Comparison of ENCODE assay signal across 9 mouse cellular contexts in the genomic region with DNA sequence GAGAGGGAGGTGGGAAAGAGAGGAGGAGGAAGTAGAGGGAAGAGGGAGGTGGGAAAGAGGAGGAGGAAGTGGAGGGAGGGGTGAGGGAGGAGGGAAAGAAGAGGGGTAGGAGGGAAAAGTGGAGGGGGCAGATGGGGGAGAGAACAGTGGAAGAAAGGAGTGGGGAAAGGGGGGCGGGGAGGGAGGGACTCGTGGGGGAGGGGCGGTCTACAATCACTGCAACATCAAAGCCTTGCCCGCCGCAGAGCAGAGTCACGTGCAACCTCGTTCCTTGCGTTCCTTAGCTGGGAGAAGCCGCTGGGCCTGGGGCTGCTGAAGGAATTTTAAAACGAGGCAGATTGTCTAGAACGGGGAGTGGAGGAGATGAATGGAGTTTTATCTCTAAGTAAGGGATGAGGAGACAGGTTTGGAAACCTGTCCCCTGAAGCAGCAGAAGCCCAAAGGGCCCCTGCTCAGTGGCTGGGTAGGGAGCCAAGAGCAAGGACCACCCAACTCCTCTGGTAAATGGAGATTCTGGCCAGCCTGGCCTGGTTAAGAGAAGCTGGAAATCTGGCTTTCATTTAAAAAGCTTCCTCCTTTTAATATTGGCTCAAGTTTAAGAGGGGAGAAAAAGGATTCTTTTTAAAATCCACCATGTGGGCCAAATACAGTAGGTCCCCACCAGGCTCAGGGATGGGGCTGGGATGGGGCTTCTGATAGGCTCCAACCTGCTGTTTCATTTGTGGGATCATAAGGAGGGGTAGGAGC.
A peak's percentile ranks its signal among the peaks of the same experiment; 100 is the strongest.
DNase-seq lines count a peak whose midpoint lies in the region; ATAC-seq and TF ChIP-seq lines count a peak whose summit lies in the region.
"Had no signal": no experiment of that assay in that cellular context is flagged by ENCODE, and none has a peak within 500 bp of the region (broad histone marks: within the 10 kb centered on the region; RNA-seq: fewer than 3 reads in every experiment).

No protein-coding gene starts in this region.

- peak; percentile 46 for DNase-seq in liver
- no peak for DNase-seq in liver, postnatal 0 days
- peak; percentile 71 for DNase-seq in embryo, embryonic 9.5 days (ENCODE audit: extremely low spot score)
- peak; percentile 65 for DNase-seq in neural tube, embryonic 11.5 days (ENCODE audit: low spot score)
- no peak for DNase-seq in urinary bladder, adult 18-20 months (ENCODE audit: low spot score in 2 of 2)
- DNase-seq in left cerebral cortex, adult 9 months (ENCODE audit: low spot score in 2 of 2) = no peak

- ATAC-seq in liver, postnatal 0 days = no peak
- no peak for ATAC-seq in hindbrain, embryonic 15.5 days (ENCODE audit: low FRiP score, low read depth)
- no peak for ATAC-seq in neural tube, embryonic 11.5 days (ENCODE audit: insufficient read depth, low FRiP score, low TSS enrichment)
- ATAC-seq in megakaryocyte progenitor cell, adult 5-6 weeks (replicated peaks; ENCODE audit: poor library complexity) = no peak
- ATAC-seq: Patski had no signal

- H3K9ac ChIP-seq in liver, postnatal 0 days (replicated peaks) = no peak overlapping the region
- H3K9ac ChIP-seq in hindbrain, embryonic 15.5 days = peak overlapping the region; percentile 12; the same call in 1 of the 2 replicates
- H3K9ac ChIP-seq in neural tube, embryonic 11.5 days (ENCODE audit: low read length) = no peak overlapping the region

- no peak overlapping the region for H3K27ac ChIP-seq in liver, postnatal 0 days (ENCODE audit: low read depth)
- peak overlapping the region; percentile 77 for H3K27ac ChIP-seq in hindbrain, embryonic 15.5 days (replicated peaks)
- H3K27ac ChIP-seq in neural tube, embryonic 11.5 days (ENCODE audit: low read depth, low read length) = no peak overlapping the region

- no peak for TF ChIP-seq EP300 in liver, postnatal 0 days (IDR thresholded peaks at IDR 0.05; ENCODE audit: low read depth)

- TF ChIP-seq CTCF in liver, postnatal 0 days (IDR thresholded peaks at IDR 0.05; ENCODE audit: low read depth) = no peak

- no peak overlapping the region for H3K4me2 ChIP-seq in liver, postnatal 0 days (ENCODE audit: low read depth, low read length)
- H3K4me2 ChIP-seq in hindbrain, embryonic 15.5 days = peak overlapping the region; percentile 36
- no peak overlapping the region for H3K4me2 ChIP-seq in neural tube, embryonic 11.5 days (ENCODE audit: low read depth)

- H3K4me1 ChIP-seq in liver, postnatal 0 days (ENCODE audit: insufficient read depth) = peaks cover 12% of the 10 kb centered on the region
- peaks cover 95% of the 10 kb centered on the region for H3K4me1 ChIP-seq in hindbrain, embryonic 15.5 days (replicated peaks)
- peaks cover 58% of the 10 kb centered on the region for H3K4me1 ChIP-seq in neural tube, embryonic 11.5 days (ENCODE audit: control insufficient read depth, insufficient read depth, low read length)

- H3K36me3 ChIP-seq in liver, postnatal 0 days (replicated peaks; ENCODE audit: insufficient read depth, low read length) = no peaks in the 10 kb centered on the region
- no peaks in the 10 kb centered on the region for H3K36me3 ChIP-seq in hindbrain, embryonic 15.5 days
- H3K36me3 ChIP-seq in neural tube, embryonic 11.5 days (ENCODE audit: control insufficient read depth, insufficient read depth, low read length) = no peaks in the 10 kb centered on the region

- peaks cover 32% of the 10 kb centered on the region for H3K27me3 ChIP-seq in liver, postnatal 0 days (ENCODE audit: insufficient read depth, low read length)
- H3K27me3 ChIP-seq in hindbrain, embryonic 15.5 days = no peaks in the 10 kb centered on the region
- H3K27me3 ChIP-seq in neural tube, embryonic 11.5 days (ENCODE audit: control insufficient read depth, insufficient read depth, low read length) = 0 out of 2 replicates have a peak, but pooled peaks cover 9% of the 10 kb centered on the region

- H3K4me3 ChIP-seq in liver, postnatal 0 days (ENCODE audit: low read depth, low read length) = no peak overlapping the region
- no peak overlapping the region for H3K4me3 ChIP-seq in hindbrain, embryonic 15.5 days
- H3K4me3 ChIP-seq in neural tube, embryonic 11.5 days (ENCODE audit: low read depth, low read length) = no peak overlapping the region

- no peaks in the 10 kb centered on the region for H3K9me3 ChIP-seq in liver, postnatal 0 days (ENCODE audit: low read length)
- H3K9me3 ChIP-seq in hindbrain, embryonic 15.5 days = no peaks in the 10 kb centered on the region
- no peaks in the 10 kb centered on the region for H3K9me3 ChIP-seq in neural tube, embryonic 11.5 days (ENCODE audit: control insufficient read depth, low read length)

- 4% methylated on average over 10 of the region's 11 CpGs for WGBS in liver, postnatal 0 days (ENCODE audit: insufficient replicate concordance)
- WGBS in hindbrain, embryonic 15.5 days = 0% methylated on average over 11 of the region's 11 CpGs
- WGBS in neural tube, embryonic 11.5 days = 1% methylated on average over 10 of the region's 11 CpGs

Comparison
In these comparisons a context has a peak if more than half of its experiments do, and no peak if none do; other contexts are left out.
1. DNase-seq: peak in liver (single experiment), embryo, embryonic 9.5 days (single experiment) and neural tube, embryonic 11.5 days (single experiment); none in liver, postnatal 0 days (single experiment), urinary bladder, adult 18-20 months (0 of 2) and left cerebral cortex, adult 9 months (0 of 2).